Mouse (Mus musculus) c-Kit-negative CD71-positive TER-119-positive erythroid progenitor cells, embryonic 14.5 days (primary cell): Measurements from ENCODE around the gene Ank.

Experiments used
- DNase-seq: peaks from one replicate; pipeline ENCODE4 v3.0.0-alpha.2; 2013; ENCODE audit warnings: low read depth, low spot score

The Ank gene

GRCm38 (mm10) chr15:27496596-27497299 is 30.3 kb downstream of the Ank start:
- DNase-seq, result peak; percentile 86

- peak; percentile 45 for DNase-seq
Measured at GRCm38 (mm10) chr15:27497300-27497997, 31.0 kb downstream of the Ank start.

- DNase-seq, result no peak
Measured at GRCm38 (mm10) chr15:27498078-27498477, 31.6 kb downstream of the Ank start.

- no peak for DNase-seq
Measured at GRCm38 (mm10) chr15:27500390-27500789, 33.9 kb downstream of the Ank start.

- DNase-seq, result no peak
Measured at GRCm38 (mm10) chr15:27502338-27502737, 35.9 kb downstream of the Ank start.

- DNase-seq, result no peak
Measured at GRCm38 (mm10) chr15:27503221-27503620, 36.7 kb downstream of the Ank start.

- DNase-seq, result no peak
Measured at GRCm38 (mm10) chr15:27503801-27504730, 37.6 kb downstream of the Ank start.

- no peak for DNase-seq
Measured at GRCm38 (mm10) chr15:27506127-27506886, 39.8 kb downstream of the Ank start.

GRCm38 (mm10) chr15:27506893-27507596 is 40.6 kb downstream of the Ank start:
- no peak for DNase-seq

GRCm38 (mm10) chr15:27508169-27508568 is 41.7 kb downstream of the Ank start:
- no peak for DNase-seq

GRCm38 (mm10) chr15:27508982-27509381 is 42.5 kb downstream of the Ank start:
- no peak for DNase-seq

- DNase-seq, result no peak
Measured at GRCm38 (mm10) chr15:27516927-27517326, 50.5 kb downstream of the Ank start.

GRCm38 (mm10) chr15:27518026-27518425 is 51.5 kb downstream of the Ank start:
- no peak for DNase-seq

- no peak for DNase-seq
Measured at GRCm38 (mm10) chr15:27519857-27520256, 53.4 kb downstream of the Ank start.

GRCm38 (mm10) chr15:27525233-27526005 is 58.9 kb downstream of the Ank start:
- DNase-seq, result no peak

GRCm38 (mm10) chr15:27528896-27529295 is 62.4 kb downstream of the Ank start:
- no peak for DNase-seq

- DNase-seq, result no peak
Measured at GRCm38 (mm10) chr15:27530023-27530422, 63.5 kb downstream of the Ank start.

GRCm38 (mm10) chr15:27533036-27533435 is 66.6 kb downstream of the Ank start:
- no peak for DNase-seq

GRCm38 (mm10) chr15:27535681-27536080 is 69.2 kb downstream of the Ank start:
- no peak for DNase-seq

GRCm38 (mm10) chr15:27536186-27536585 is 69.7 kb downstream of the Ank start:
- no peak for DNase-seq
